Mouse (Mus musculus): ENCODE data around the gene Ephb2. TPM values are rescaled to one million over a fixed set of nuclear protein-coding genes. Genes with fewer than 3 reads are reported as not detected.

The Ephb2 gene
- polyA plus RNA-seq, 1 experiment = 21.7 TPM

DNA sequence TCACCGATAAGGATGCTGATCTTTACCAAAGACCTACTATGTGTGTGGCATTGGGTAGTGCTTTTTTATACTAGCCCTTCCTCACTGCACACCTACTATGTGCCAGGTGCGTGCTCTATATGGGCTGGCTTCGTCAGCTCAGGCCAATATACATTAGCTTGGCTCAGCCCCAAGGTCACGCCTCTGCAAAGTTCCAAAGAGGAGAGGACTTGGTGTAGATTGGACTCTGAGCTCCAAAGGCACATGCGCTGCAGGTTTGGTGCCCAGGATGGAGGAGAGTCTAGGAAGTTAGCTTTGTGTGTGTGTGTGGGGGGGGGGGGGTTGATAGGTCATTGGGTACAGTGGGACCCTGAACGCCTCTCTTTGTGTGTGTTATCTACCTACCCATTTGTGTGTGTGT, 32.6 kb upstream of the Ephb2 start:
- Histone ChIP-seq H3K36me3 (ENCODE audit: control insufficient read depth, insufficient read depth) (no peaks in the 10 kb centered on the region), H3K27me3 (ENCODE audit: control insufficient read depth, insufficient read depth, insufficient read length) (peaks cover 52% of the 10 kb centered on the region), H3K4me2 (ENCODE audit: low read depth) (no peak overlapping the region), H3K79me2 (ENCODE audit: control insufficient read depth, insufficient read depth) (no peaks in the 10 kb centered on the region), H3K4me3 (no peak overlapping the region), H3ac (ENCODE audit: control insufficient read depth, insufficient read length) (no peak overlapping the region)
- TF ChIP-seq MAX (IDR thresholded peaks at IDR 0.05; ENCODE audit: low read depth) (no peak), CEBPB (IDR thresholded peaks at IDR 0.05; ENCODE audit: insufficient read depth, poor library complexity, severe bottlenecking) (no peak), TCF12 (IDR thresholded peaks at IDR 0.05; ENCODE audit: insufficient read depth, poor library complexity, severe bottlenecking) (no peak), USF1 (IDR thresholded peaks at IDR 0.05; ENCODE audit: low read depth) (no peak), MYOD1 (IDR thresholded peaks at IDR 0.05; ENCODE audit: control insufficient read depth in 1 of 3, insufficient read length in 2 of 3, low read depth in 2 of 3) (no peak), POLR2A (IDR thresholded peaks at IDR 0.05; ENCODE audit: insufficient read length, low read depth) (no peak), POLR2AphosphoS2 (IDR thresholded peaks at IDR 0.05; ENCODE audit: insufficient read length, low read depth) (no peak), MYOG (IDR thresholded peaks at IDR 0.05; ENCODE audit: control insufficient read depth in 1 of 3, insufficient read depth in 1 of 3, insufficient read length in 2 of 3, low read depth in 2 of 3) (no peak), E2F4 (IDR thresholded peaks at IDR 0.05; ENCODE audit: insufficient read depth) (no peak), SRF (IDR thresholded peaks at IDR 0.05; ENCODE audit: control insufficient read depth, insufficient read length, low read depth) (no peak), REST (IDR thresholded peaks at IDR 0.05; ENCODE audit: insufficient read depth, insufficient read length) (no peak), TCF3 (IDR thresholded peaks at IDR 0.05; ENCODE audit: insufficient read length, low read depth) (no peak)

DNA sequence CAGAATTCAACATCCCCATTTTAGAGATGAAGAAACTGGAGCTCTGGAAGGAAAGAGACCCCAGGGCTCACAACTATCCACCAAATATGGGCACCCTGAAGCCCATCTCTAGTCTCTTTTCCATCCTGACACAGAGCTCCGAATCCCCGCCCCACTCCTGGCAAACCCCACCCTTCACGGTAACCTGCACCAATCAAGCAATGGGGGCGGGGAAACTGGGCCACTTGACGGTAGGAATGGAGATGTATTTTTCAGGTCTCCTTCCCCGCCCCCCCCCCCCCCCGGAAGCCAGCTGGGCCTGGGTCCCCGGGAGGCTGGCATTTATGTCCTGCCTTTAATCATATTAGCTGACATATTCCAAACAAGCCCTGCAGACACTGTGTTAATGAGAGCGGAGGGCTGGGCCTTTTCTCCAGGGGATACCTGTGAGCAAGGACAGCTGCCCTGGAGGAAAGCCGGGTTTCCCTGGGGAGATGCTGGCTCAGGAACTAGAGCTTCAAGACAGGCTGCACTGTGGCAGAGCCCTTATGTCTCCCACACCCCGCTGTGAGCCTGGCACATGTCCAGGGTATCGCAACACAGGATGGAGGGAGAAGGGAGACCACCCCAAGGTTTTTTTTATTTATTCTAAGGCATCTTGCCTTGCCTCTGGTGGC, 32.0 kb upstream of the Ephb2 start:
- H3K36me3 ChIP-seq (ENCODE audit: control insufficient read depth, insufficient read depth) = no peaks in the 10 kb centered on the region
- TF ChIP-seq REST (IDR thresholded peaks at IDR 0.05; ENCODE audit: insufficient read depth, insufficient read length) = no peak
- no peak for TF ChIP-seq POLR2A (IDR thresholded peaks at IDR 0.05; ENCODE audit: insufficient read length, low read depth)
- no peak for TF ChIP-seq CEBPB (IDR thresholded peaks at IDR 0.05; ENCODE audit: insufficient read depth, poor library complexity, severe bottlenecking)
- no peak for TF ChIP-seq MYOD1 (IDR thresholded peaks at IDR 0.05; ENCODE audit: control insufficient read depth in 1 of 3, insufficient read length in 2 of 3, low read depth in 2 of 3)
- no peak for TF ChIP-seq MAX (IDR thresholded peaks at IDR 0.05; ENCODE audit: low read depth)
- TF ChIP-seq TCF12 (IDR thresholded peaks at IDR 0.05; ENCODE audit: insufficient read depth, poor library complexity, severe bottlenecking) = no peak
- no peak for TF ChIP-seq SRF (IDR thresholded peaks at IDR 0.05; ENCODE audit: control insufficient read depth, insufficient read length, low read depth)
- TF ChIP-seq USF1 (IDR thresholded peaks at IDR 0.05; ENCODE audit: low read depth) = no peak
- TF ChIP-seq MYOG (IDR thresholded peaks at IDR 0.05; ENCODE audit: control insufficient read depth in 1 of 3, insufficient read depth in 1 of 3, insufficient read length in 2 of 3, low read depth in 2 of 3) = no peak
- no peak for TF ChIP-seq E2F4 (IDR thresholded peaks at IDR 0.05; ENCODE audit: insufficient read depth)
- no peak for TF ChIP-seq TCF3 (IDR thresholded peaks at IDR 0.05; ENCODE audit: insufficient read length, low read depth)
- no peak overlapping the region for H3K4me2 ChIP-seq (ENCODE audit: low read depth)
- no peaks in the 10 kb centered on the region for H3K79me2 ChIP-seq (ENCODE audit: control insufficient read depth, insufficient read depth)
- H3ac ChIP-seq (ENCODE audit: control insufficient read depth, insufficient read length) = no peak overlapping the region
- H3K27me3 ChIP-seq (ENCODE audit: control insufficient read depth, insufficient read depth, insufficient read length) = peaks cover 53% of the 10 kb centered on the region
- no peak overlapping the region for H3K4me3 ChIP-seq

GRCm38 (mm10) chr4:136865531-136865930, 29.7 kb upstream of the Ephb2 start:
- no peak overlapping the region for H3K4me3 ChIP-seq
- H3ac ChIP-seq (ENCODE audit: control insufficient read depth, insufficient read length) = no peak overlapping the region
- TF ChIP-seq POLR2AphosphoS2 (IDR thresholded peaks at IDR 0.05; ENCODE audit: insufficient read length, low read depth) (no peak), MAX (IDR thresholded peaks at IDR 0.05; ENCODE audit: low read depth) (no peak), SRF (IDR thresholded peaks at IDR 0.05; ENCODE audit: control insufficient read depth, insufficient read length, low read depth) (no peak), POLR2A (IDR thresholded peaks at IDR 0.05; ENCODE audit: insufficient read length, low read depth) (no peak), MYOG (IDR thresholded peaks at IDR 0.05; ENCODE audit: control insufficient read depth in 1 of 3, insufficient read depth in 1 of 3, insufficient read length in 2 of 3, low read depth in 2 of 3) (no peak), E2F4 (IDR thresholded peaks at IDR 0.05; ENCODE audit: insufficient read depth) (no peak), MYOD1 (IDR thresholded peaks at IDR 0.05; ENCODE audit: control insufficient read depth in 1 of 3, insufficient read length in 2 of 3, low read depth in 2 of 3) (no peak), USF1 (IDR thresholded peaks at IDR 0.05; ENCODE audit: low read depth) (no peak), TCF12 (IDR thresholded peaks at IDR 0.05; ENCODE audit: insufficient read depth, poor library complexity, severe bottlenecking) (no peak), TCF3 (IDR thresholded peaks at IDR 0.05; ENCODE audit: insufficient read length, low read depth) (no peak), REST (IDR thresholded peaks at IDR 0.05; ENCODE audit: insufficient read depth, insufficient read length) (no peak), CEBPB (IDR thresholded peaks at IDR 0.05; ENCODE audit: insufficient read depth, poor library complexity, severe bottlenecking) (no peak)
- no peaks in the 10 kb centered on the region for H3K36me3 ChIP-seq (ENCODE audit: control insufficient read depth, insufficient read depth)
- peaks cover 56% of the 10 kb centered on the region for H3K27me3 ChIP-seq (ENCODE audit: control insufficient read depth, insufficient read depth, insufficient read length)
- H3K4me2 ChIP-seq (ENCODE audit: low read depth) = no peak overlapping the region
- H3K79me2 ChIP-seq (ENCODE audit: control insufficient read depth, insufficient read depth) = no peaks in the 10 kb centered on the region

- TF ChIP-seq MYOD1 (IDR thresholded peaks at IDR 0.05; ENCODE audit: control insufficient read depth in 1 of 3, insufficient read length in 2 of 3, low read depth in 2 of 3) (no peak), SRF (IDR thresholded peaks at IDR 0.05; ENCODE audit: control insufficient read depth, insufficient read length, low read depth) (no peak), MAX (IDR thresholded peaks at IDR 0.05; ENCODE audit: low read depth) (no peak), TCF3 (IDR thresholded peaks at IDR 0.05; ENCODE audit: insufficient read length, low read depth) (no peak), REST (IDR thresholded peaks at IDR 0.05; ENCODE audit: insufficient read depth, insufficient read length) (no peak), MYOG (IDR thresholded peaks at IDR 0.05; ENCODE audit: control insufficient read depth in 1 of 3, insufficient read depth in 1 of 3, insufficient read length in 2 of 3, low read depth in 2 of 3) (no peak), TCF12 (IDR thresholded peaks at IDR 0.05; ENCODE audit: insufficient read depth, poor library complexity, severe bottlenecking) (no peak), POLR2A (IDR thresholded peaks at IDR 0.05; ENCODE audit: insufficient read length, low read depth) (no peak), USF1 (IDR thresholded peaks at IDR 0.05; ENCODE audit: low read depth) (no peak), POLR2AphosphoS2 (IDR thresholded peaks at IDR 0.05; ENCODE audit: insufficient read length, low read depth) (no peak), E2F4 (IDR thresholded peaks at IDR 0.05; ENCODE audit: insufficient read depth) (no peak), CEBPB (IDR thresholded peaks at IDR 0.05; ENCODE audit: insufficient read depth, poor library complexity, severe bottlenecking) (no peak)
- no peak overlapping the region for H3K4me3 ChIP-seq
- H3K79me2 ChIP-seq (ENCODE audit: control insufficient read depth, insufficient read depth) = no peaks in the 10 kb centered on the region
- H3ac ChIP-seq (ENCODE audit: control insufficient read depth, insufficient read length) = no peak overlapping the region
- no peak overlapping the region for H3K4me2 ChIP-seq (ENCODE audit: low read depth)
- H3K36me3 ChIP-seq (ENCODE audit: control insufficient read depth, insufficient read depth) = no peaks in the 10 kb centered on the region
- H3K27me3 ChIP-seq (ENCODE audit: control insufficient read depth, insufficient read depth, insufficient read length) = peaks cover 54% of the 10 kb centered on the region
Observed at GRCm38 (mm10) chr4:136864751-136865470, 29.1 kb upstream of the Ephb2 start.

All from myocyte (in vitro differentiated cells).